Mouse (Mus musculus): ENCODE measurements around the gene Hspbap1. TPM values are rescaled to one million over a fixed set of nuclear protein-coding genes. Genes with fewer than 3 reads are reported as not detected.
A peak's percentile ranks its signal among the peaks of the same experiment; 100 is the strongest.

The Hspbap1 gene
- polyA plus RNA-seq (2014; fragmentation: Nextera tagmentation; extraction: Ambion mirVana) = 30.1 and 30.4 TPM in 2 replicates

- Histone ChIP-seq H3K4me3 (ENCODE audit: low read depth, low read length) (peak within 1 kb of the TSS; percentile 86), H3K4me2 (peak within 1 kb of the TSS; percentile 96), H3K9me3 (ENCODE audit: control insufficient read depth, low read length) (no peaks in the 10 kb centered on the region), H3K36me3 (ENCODE audit: control insufficient read depth, insufficient read depth, low read length) (no peaks in the 10 kb centered on the region), H3K27me3 (replicated peaks; ENCODE audit: control insufficient read depth, insufficient read depth, low read length) (no peaks in the 10 kb centered on the region), H3K4me1 (replicated peaks; ENCODE audit: control insufficient read depth, insufficient read depth, low read length) (peaks cover 19% of the 10 kb centered on the region), H3K27ac (ENCODE audit: low read depth, low read length) (peak within 1 kb of the TSS; percentile 63), H3K9ac (ENCODE audit: low read depth, low read length) (peak within 1 kb of the TSS; percentile 80)
- WGBS = under 1% methylated on average over 51 of the region's 51 CpGs
- ATAC-seq (replicated peaks; ENCODE audit: low FRiP score) = peak; percentile 77
- DNase-seq (ENCODE audit: low spot score) = peak; percentile 91
Measured at GRCm38 (mm10) chr16:35769878-35770657, at the start of gene Hspbap1. Hspbap1 (plus strand) TSS chr16:35770375.

GRCm38 (mm10) chr16:35724561-35724960 lies 45.6 kb upstream of the Hspbap1 start:
- Histone ChIP-seq H3K4me2 (no peak overlapping the region), H3K27ac (ENCODE audit: low read depth, low read length) (no peak overlapping the region), H3K4me1 (replicated peaks; ENCODE audit: control insufficient read depth, insufficient read depth, low read length) (no peaks in the 10 kb centered on the region), H3K36me3 (ENCODE audit: control insufficient read depth, insufficient read depth, low read length) (no peaks in the 10 kb centered on the region), H3K9ac (ENCODE audit: low read depth, low read length) (no peak overlapping the region), H3K27me3 (replicated peaks; ENCODE audit: control insufficient read depth, insufficient read depth, low read length) (no peaks in the 10 kb centered on the region), H3K9me3 (ENCODE audit: control insufficient read depth, low read length) (no peaks in the 10 kb centered on the region), H3K4me3 (ENCODE audit: low read depth, low read length) (no peak overlapping the region)
- ATAC-seq (replicated peaks; ENCODE audit: low FRiP score) (no peak), DNase-seq (ENCODE audit: low spot score) (no peak)
- 83% methylated on average over 6 of the region's 6 CpGs for WGBS

DNA sequence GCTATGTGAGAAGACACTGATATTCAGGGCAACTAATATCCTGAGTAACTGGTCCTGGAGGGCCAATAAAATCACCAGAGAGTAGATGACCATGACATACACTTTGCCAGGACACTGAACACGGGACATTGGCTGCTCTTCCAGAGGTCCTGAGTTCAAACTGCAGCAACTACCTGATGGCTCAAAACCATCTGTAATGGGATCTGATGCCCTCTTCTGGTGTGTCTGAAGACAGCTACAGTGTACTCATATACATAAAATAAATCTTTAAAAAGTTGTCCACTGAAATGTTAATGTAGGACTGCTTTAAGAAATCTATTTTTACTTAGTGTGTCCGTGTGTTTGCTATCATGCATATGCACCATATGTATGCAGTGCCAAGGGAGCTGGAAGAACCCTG lies 43.6 kb upstream of the Hspbap1 start:
- H3K27me3 ChIP-seq (replicated peaks; ENCODE audit: control insufficient read depth, insufficient read depth, low read length) = no peaks in the 10 kb centered on the region
- H3K9ac ChIP-seq (ENCODE audit: low read depth, low read length) = no peak overlapping the region
- H3K36me3 ChIP-seq (ENCODE audit: control insufficient read depth, insufficient read depth, low read length) = no peaks in the 10 kb centered on the region
- WGBS = 78% methylated on average over 2 of the region's 2 CpGs
- no peaks in the 10 kb centered on the region for H3K9me3 ChIP-seq (ENCODE audit: control insufficient read depth, low read length)
- no peak overlapping the region for H3K4me2 ChIP-seq
- no peaks in the 10 kb centered on the region for H3K4me1 ChIP-seq (replicated peaks; ENCODE audit: control insufficient read depth, insufficient read depth, low read length)
- ATAC-seq (replicated peaks; ENCODE audit: low FRiP score) (no peak), DNase-seq (ENCODE audit: low spot score) (no peak)
- H3K27ac ChIP-seq (ENCODE audit: low read depth, low read length) = no peak overlapping the region
- no peak overlapping the region for H3K4me3 ChIP-seq (ENCODE audit: low read depth, low read length)

DNA sequence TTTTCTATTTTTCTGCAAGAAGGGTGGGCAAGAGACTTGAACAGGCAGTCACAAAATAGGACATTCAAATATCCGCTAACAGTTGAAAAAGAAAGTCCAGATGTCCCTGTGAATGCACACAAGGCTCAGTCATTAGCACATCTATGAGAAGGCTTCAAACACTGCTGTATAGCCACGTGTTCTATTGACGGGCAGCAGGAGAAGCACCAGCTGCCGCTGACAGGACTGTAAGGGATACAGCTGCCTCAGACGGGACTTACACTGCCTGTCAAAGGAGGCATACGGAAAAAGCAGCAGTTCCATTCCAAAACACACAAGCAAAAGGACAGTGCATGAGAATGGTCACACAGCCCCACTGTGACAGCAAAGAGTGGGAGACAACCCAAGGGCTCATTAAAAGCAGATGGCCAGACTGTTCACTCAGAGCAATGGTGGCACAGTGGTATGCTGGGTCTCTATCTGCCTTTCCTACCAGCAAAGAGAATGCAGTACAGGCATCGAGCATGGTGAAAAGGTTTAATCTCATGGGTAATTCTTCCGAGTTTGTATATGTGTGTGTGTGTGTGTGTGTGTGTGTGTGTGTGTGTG lies 40.9 kb upstream of the Hspbap1 start:
- no peaks in the 10 kb centered on the region for H3K9me3 ChIP-seq (ENCODE audit: control insufficient read depth, low read length)
- ATAC-seq (replicated peaks; ENCODE audit: low FRiP score) (no peak), DNase-seq (ENCODE audit: low spot score) (no peak)
- H3K27me3 ChIP-seq (replicated peaks; ENCODE audit: control insufficient read depth, insufficient read depth, low read length) = no peaks in the 10 kb centered on the region
- WGBS = 77% methylated on average over 8 of the region's 8 CpGs
- no peak overlapping the region for H3K9ac ChIP-seq (ENCODE audit: low read depth, low read length)
- H3K4me2 ChIP-seq = no peak overlapping the region
- H3K27ac ChIP-seq (ENCODE audit: low read depth, low read length) = no peak overlapping the region
- H3K36me3 ChIP-seq (ENCODE audit: control insufficient read depth, insufficient read depth, low read length) = no peaks in the 10 kb centered on the region
- H3K4me3 ChIP-seq (ENCODE audit: low read depth, low read length) = no peak overlapping the region
- H3K4me1 ChIP-seq (replicated peaks; ENCODE audit: control insufficient read depth, insufficient read depth, low read length) = no peaks in the 10 kb centered on the region

DNA sequence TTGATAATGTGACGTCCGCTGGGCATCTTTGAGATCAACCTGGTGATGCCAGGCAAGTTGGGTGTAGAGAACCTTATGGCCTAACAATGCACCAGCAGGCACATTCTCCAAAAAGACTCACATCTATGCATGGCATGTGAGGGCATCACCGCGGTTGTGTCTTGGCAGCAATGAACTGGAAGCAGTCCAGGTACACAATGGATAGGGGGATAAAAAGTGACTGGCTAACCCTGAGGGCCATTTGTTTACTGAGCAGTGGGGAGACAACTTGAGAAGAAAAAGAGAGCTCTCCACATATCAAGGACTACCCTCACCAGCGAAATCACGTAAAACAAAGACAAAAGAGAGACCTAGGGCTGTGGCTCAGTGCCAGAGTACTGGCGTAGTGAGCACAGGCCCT lies 38.1 kb upstream of the Hspbap1 start:
- H3K9me3 ChIP-seq (ENCODE audit: control insufficient read depth, low read length) = no peaks in the 10 kb centered on the region
- H3K4me2 ChIP-seq = no peak overlapping the region
- H3K36me3 ChIP-seq (ENCODE audit: control insufficient read depth, insufficient read depth, low read length) = no peaks in the 10 kb centered on the region
- H3K9ac ChIP-seq (ENCODE audit: low read depth, low read length) = no peak overlapping the region
- DNase-seq (ENCODE audit: low spot score) (no peak), ATAC-seq (replicated peaks; ENCODE audit: low FRiP score) (no peak)
- H3K27me3 ChIP-seq (replicated peaks; ENCODE audit: control insufficient read depth, insufficient read depth, low read length) = no peaks in the 10 kb centered on the region
- H3K27ac ChIP-seq (ENCODE audit: low read depth, low read length) = no peak overlapping the region
- no peak overlapping the region for H3K4me3 ChIP-seq (ENCODE audit: low read depth, low read length)
- 89% methylated on average over 7 of the region's 7 CpGs for WGBS
- H3K4me1 ChIP-seq (replicated peaks; ENCODE audit: control insufficient read depth, insufficient read depth, low read length) = no peaks in the 10 kb centered on the region

DNA sequence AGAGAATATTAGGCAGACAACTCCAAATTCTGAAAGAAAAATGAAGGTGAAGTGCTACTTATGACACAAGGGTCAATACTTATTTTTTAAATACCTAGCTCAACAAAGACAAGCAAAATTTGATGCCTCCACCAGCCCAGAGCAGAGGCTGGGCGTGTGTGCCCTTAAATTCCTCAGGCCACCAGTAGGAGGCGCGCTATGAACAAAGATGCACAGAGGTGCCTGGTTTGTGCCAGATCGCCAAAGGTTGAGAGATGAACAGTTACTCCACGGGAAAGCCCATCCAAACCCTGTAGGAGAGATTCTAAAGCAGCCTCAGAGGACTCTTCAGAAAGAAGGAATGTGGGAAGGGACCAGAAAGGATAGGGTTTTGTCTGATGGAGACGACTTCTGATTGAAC lies 36.1 kb upstream of the Hspbap1 start:
- H3K27me3 ChIP-seq (replicated peaks; ENCODE audit: control insufficient read depth, insufficient read depth, low read length) = no peaks in the 10 kb centered on the region
- DNase-seq (ENCODE audit: low spot score) = peak; percentile 73
- peak; percentile 78 for ATAC-seq (replicated peaks; ENCODE audit: low FRiP score)
- H3K27ac ChIP-seq (ENCODE audit: low read depth, low read length) = no peak overlapping the region
- no peak overlapping the region for H3K9ac ChIP-seq (ENCODE audit: low read depth, low read length)
- 11% methylated on average over 6 of the region's 6 CpGs for WGBS
- H3K4me2 ChIP-seq = no peak overlapping the region
- no peaks in the 10 kb centered on the region for H3K4me1 ChIP-seq (replicated peaks; ENCODE audit: control insufficient read depth, insufficient read depth, low read length)
- no peaks in the 10 kb centered on the region for H3K9me3 ChIP-seq (ENCODE audit: control insufficient read depth, low read length)
- H3K36me3 ChIP-seq (ENCODE audit: control insufficient read depth, insufficient read depth, low read length) = no peaks in the 10 kb centered on the region
- H3K4me3 ChIP-seq (ENCODE audit: low read depth, low read length) = no peak overlapping the region

GRCm38 (mm10) chr16:35738096-35738767 lies 31.9 kb upstream of the Hspbap1 start:
- ATAC-seq (replicated peaks; ENCODE audit: low FRiP score) = no peak
- H3K27ac ChIP-seq (ENCODE audit: low read depth, low read length) = no peak overlapping the region

GRCm38 (mm10) chr16:35739548-35739947 lies 30.6 kb upstream of the Hspbap1 start:
- Histone ChIP-seq H3K27me3 (replicated peaks; ENCODE audit: control insufficient read depth, insufficient read depth, low read length) (no peaks in the 10 kb centered on the region), H3K9ac (ENCODE audit: low read depth, low read length) (no peak overlapping the region), H3K36me3 (ENCODE audit: control insufficient read depth, insufficient read depth, low read length) (no peaks in the 10 kb centered on the region), H3K4me3 (ENCODE audit: low read depth, low read length) (no peak overlapping the region), H3K4me1 (replicated peaks; ENCODE audit: control insufficient read depth, insufficient read depth, low read length) (no peaks in the 10 kb centered on the region), H3K4me2 (no peak overlapping the region), H3K9me3 (ENCODE audit: control insufficient read depth, low read length) (no peaks in the 10 kb centered on the region), H3K27ac (ENCODE audit: low read depth, low read length) (no peak overlapping the region)
- no peak for DNase-seq (ENCODE audit: low spot score)
- 42% methylated on average over 1 of the region's 1 CpGs for WGBS
- ATAC-seq (replicated peaks; ENCODE audit: low FRiP score) = no peak

More at GRCm38 (mm10) chr16:35738096-35738767, 31.9 kb upstream of the Hspbap1 start:
- 81% methylated on average over 7 of the region's 7 CpGs for WGBS
- Histone ChIP-seq H3K4me3 (ENCODE audit: low read depth, low read length) (no peak overlapping the region), H3K4me2 (no peak overlapping the region), H3K36me3 (ENCODE audit: control insufficient read depth, insufficient read depth, low read length) (no peaks in the 10 kb centered on the region), H3K9me3 (ENCODE audit: control insufficient read depth, low read length) (no peaks in the 10 kb centered on the region), H3K4me1 (replicated peaks; ENCODE audit: control insufficient read depth, insufficient read depth, low read length) (no peaks in the 10 kb centered on the region), H3K9ac (ENCODE audit: low read depth, low read length) (no peak overlapping the region), H3K27me3 (replicated peaks; ENCODE audit: control insufficient read depth, insufficient read depth, low read length) (no peaks in the 10 kb centered on the region)
- DNase-seq (ENCODE audit: low spot score) = no peak
